Mouse (Mus musculus): ENCODE results near the gene Prnd. TPM values are rescaled to one million over a fixed set of nuclear protein-coding genes. Genes with fewer than 3 reads are reported as not detected.
A peak's percentile ranks its signal among the peaks of the same experiment; 100 is the strongest.

The Prnd gene
- total RNA-seq, 2 experiments from 2014 or later: 0.16 to 0.36 TPM

DNA sequence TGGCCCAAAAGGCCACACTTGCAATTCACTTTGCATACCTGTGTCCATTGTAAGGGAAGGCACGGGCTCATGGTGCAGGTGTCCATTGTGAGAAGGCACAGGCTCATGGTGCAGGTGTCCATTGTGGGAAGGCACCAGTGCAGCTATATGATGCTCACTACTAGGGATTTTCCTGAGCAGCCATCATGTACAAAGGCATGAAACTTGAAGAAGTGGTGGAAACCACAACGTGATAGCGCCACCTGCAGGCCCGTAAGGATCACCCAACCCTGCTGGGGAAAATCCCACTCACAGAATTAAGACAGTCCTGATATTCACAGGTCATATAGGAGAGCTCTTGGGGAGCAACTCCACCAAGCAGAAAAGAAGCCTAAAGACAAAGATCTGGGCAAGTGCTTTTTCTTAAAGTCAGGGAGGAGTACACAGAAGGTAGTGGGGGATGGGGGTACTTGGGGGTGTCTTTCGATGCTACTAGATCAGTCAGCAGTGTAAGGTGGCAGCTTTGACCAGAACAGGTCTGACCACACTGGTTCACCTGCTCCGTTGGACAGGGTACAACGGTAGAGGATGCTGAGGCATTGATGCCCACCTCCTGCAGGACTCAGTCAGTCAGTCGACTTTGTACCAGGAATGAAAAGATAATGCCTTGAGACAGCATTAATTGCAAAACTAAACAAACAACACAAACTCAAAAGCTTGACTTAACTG, 11.1 kb upstream of the Prnd start:
- DNase-seq (ENCODE audit: low spot score): peak; percentile 53

DNA sequence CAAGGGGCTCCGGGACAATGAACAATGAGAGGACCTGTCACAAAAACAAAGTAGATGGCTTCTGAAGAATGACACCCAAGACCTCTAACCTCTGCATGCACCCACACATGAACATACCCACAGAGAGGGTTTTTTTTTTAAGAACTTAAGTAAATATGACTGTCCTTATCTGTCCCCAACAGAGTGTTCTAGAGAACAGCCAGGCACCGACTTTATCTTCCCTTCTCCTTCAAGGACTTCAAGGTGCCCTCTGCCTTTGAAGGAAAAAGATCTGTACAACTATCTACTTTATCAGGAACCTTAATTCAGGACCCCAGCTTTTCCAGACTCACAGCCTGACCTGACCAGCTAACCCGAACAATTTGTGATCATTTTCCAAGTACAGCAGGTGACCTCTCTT, 10.2 kb upstream of the Prnd start:
- no peak for DNase-seq (ENCODE audit: low spot score)

DNA sequence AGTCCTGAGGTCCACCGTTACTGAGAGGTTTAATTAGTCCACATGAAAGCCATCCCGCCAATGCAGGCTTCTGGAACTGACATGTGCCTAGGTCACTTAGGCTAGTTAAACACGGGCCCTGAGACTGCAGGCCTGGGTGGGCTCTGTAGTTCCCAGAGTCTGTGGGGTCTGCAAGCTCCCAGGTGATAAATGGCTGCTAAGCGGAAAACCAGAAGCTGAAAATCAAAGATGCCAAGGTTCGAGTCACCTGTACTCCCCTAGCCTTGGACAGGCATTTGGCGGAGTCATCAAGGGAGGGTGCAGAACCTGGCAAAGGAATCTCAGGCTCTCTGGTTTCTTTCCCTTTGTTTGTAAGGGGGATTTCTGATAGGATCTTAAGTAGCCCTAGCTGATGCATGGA, 9.2 kb upstream of the Prnd start:
- DNase-seq (ENCODE audit: low spot score): no peak

DNA sequence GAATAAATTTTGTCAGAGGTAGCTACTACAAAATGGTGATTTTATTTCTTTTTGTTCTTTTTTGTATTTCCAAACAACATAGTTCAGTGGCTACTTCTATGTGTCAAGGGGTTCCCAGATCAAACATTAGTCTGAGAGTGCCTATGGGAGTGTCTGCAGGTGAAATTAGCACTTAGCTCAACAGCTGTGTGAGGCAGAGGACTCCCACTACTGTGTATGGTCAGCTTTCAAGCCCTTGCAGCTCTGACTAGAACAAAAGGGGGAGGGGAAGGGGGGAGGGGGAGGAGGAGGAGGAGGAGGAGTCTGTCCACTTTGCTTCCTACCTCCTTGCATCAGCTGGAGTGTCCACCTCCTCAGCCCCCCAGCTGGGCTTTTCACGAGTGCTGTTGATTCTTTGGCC, 6.3 kb upstream of the Prnd start:
- no peak for DNase-seq (ENCODE audit: low spot score)

DNA sequence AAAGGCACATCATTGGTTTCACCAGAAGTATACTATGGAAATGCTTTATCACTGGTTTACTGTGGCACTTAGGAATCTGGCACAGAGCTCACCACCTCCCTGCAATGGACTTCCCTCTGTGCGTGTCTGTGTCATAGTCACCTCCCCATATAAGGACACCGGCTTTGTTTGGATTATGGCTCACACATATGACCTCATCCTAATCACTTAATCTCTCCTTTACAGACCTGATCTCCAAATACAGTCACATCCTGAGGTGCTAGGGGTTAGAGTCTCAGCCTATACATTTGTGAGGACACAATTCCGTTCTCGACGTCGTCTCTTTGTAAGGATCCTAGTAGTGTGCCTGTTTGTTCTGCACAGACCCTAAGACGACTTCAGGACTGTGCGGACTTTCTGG, 5.4 kb upstream of the Prnd start:
- no peak for DNase-seq (ENCODE audit: low spot score)

DNA sequence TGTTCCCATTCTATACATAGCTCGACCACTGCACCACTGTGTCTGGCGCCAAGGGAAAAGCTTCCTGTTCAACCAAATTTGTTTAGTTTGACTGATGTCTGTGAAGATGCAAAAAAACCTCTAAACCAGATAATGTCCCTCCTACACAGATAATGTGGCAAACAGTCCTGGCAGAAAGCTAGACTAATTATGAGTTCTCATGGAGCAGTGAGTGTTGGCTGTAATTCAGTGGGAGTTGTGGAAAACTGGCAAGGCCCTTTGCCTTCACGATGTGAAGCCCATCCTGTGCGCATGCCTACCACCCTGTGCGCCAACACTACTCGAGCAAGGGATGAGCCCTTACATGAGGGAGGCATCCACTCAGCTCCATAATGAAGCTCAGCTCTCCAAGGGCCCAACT, 4.9 kb upstream of the Prnd start:
- DNase-seq (ENCODE audit: low spot score): no peak

DNA sequence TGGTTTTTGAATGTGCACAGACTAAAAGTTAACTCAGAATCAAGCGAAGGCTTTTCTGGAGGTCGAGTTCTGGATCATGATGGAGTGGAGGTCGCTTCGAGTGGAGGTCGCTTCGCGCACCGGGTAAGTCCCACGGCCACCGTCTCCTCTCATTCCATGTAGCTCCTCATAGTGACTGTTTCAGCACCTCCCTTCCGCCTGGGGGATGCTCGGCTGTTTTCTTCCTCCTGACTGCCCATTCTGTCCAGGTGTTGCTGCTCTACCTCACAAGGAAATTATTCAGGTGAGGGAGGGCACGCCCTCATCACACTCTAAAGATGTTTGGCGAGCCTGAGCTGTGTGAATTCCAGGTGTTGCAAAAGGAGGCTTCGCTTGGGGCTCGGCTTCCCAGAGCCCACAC, 4.3 kb upstream of the Prnd start:
- DNase-seq (ENCODE audit: low spot score): no peak

DNA sequence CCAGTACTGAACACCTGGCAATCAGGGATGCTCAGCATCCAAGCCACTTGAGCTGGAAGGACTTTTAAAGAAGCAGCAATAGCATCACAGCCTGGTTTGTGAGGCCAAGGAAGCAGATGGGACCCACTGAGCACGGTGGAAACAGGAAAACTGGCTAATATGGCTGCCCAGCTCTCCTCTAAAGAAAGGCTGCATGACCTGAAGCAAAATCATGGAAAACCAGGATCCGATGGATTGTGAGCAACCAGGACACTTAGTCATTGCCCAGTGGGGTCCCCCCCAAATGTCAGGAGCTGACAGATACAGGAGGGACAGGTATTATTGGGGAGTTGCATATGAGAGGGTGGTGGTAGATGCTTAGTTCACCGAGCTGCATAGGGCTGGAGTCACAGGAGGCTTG, 2.5 kb upstream of the Prnd start:
- no peak for DNase-seq (ENCODE audit: low spot score)

DNA sequence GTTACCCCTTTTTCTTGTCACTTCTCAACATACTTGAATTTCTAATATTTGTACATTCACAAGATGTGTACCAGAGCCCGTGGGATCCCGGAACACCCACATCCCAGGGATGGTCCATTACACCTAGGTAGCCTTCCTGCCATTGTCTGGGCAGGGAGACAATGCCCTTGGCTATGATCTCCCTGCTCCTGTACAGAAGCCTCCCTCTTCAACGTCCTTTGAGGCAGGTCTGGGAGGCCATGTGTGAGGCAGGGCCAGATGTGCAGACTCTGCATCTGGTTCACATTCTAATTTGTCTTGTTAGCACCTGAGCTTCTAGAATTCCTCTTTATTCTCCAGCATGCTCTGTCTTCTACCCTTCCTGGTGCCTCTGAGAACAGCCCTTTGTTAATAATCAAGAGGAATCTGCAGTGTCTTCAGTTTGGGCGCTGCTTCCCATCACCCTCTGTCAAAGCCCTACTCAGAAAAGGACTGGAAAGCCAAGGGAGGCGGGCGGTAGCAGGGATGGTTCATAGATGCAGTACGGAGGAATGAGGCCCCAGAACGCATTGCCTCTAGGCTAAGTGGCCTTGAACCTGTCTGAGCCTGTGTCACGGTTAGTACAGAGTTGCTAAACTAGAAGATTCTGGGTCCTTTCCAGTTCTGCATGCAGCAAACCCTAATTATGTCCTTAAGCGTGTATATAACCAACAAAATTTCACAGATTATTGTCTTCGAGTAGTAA, 1.6 kb upstream of the Prnd start:
- no peak for DNase-seq (ENCODE audit: low spot score)

DNA sequence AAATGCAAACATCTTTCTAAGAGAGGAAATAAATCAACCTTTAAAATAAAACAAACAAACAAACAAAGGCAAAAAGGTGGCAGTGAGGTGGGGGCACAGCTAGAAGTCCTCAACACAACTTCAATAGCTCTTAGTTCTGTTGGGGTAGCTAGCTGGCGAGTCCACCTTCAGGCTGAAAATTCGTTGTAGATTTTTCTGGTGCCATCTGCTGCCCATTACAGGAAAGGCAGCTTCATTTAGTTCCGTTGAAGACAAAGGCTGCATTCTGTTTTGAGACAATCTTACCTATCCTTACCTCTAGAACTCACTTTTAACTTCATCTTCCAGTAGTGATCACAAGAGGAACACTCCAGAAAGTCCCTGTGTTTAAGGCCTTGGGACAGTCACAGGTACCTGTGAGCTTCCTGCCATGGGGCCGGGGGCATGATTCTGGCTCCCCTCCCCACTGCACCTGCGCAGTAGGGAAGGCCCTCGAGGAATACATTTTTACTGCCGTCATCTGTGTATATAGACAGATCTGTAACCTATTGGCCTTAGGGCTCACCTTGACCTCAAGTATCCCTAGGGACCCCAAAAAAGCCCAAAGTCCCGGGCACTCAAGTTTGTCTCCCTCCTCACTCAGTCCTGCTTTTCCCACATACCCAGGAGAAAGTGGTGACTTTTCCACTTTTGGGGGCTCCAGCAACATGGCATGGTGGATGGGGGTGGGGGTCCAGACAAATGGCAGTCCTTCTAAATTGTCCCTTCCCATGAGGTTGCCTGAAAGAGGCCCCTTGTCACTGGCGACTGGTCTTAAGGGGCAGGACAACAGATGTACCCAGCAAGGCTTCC, 679 bp upstream of the Prnd start:
- DNase-seq (ENCODE audit: low spot score): peak; percentile 55

DNA sequence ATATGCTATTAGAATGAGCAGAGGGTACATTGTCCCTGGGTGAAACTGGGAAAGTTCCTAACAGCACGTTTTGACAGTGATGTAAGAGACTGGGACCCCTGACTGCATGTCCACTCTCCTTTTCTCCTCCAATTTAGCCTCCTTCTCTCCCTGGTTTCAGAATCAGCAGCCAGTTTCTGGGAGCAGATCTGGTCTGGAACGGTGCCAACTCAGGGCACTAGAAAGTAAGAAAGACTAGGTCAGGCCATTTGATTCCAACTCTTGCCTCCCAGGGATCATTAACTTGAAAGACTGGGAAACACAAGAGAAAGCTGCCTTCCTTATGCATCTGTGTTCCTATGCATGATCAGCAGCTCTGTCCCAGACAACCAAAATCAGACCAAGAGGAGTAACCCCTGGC, 1.8 kb downstream of the Prnd start:
- DNase-seq (ENCODE audit: low spot score): no peak

DNA sequence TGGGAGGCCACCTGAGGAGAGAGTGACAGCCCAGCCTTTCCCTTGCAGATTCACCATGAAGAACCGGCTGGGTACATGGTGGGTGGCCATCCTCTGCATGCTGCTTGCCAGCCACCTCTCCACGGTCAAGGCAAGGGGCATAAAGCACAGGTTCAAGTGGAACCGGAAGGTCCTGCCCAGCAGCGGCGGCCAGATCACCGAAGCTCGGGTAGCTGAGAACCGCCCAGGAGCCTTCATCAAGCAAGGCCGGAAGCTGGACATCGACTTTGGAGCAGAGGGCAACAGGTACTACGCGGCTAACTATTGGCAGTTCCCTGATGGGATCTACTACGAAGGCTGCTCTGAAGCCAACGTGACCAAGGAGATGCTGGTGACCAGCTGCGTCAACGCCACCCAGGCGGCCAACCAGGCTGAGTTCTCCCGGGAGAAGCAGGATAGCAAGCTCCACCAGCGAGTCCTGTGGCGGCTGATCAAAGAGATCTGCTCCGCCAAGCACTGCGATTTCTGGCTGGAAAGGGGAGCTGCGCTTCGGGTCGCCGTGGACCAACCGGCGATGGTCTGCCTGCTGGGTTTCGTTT, 2.4 kb downstream of the Prnd start:
- DNase-seq (ENCODE audit: low spot score): no peak

DNA sequence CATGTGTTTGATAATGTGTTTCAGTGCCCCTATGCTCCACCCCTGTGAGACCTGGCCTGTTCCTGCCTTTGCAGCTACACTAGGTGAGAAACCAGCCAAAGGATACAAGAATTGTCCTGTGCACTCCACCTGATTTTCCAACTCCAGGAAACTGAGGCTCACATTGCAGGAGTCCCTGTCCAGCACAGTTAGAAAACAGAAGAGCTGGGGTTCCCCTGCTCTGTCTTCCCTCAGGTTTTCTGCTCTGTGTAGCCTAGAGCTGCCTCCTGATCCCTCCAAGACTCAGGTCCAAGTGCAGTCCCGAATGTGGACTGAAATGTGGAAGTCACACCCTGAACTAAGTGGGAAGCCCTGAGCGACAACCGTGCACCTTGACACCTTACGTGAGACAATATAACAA, 3.0 kb downstream of the Prnd start:
- DNase-seq (ENCODE audit: low spot score): no peak

DNA sequence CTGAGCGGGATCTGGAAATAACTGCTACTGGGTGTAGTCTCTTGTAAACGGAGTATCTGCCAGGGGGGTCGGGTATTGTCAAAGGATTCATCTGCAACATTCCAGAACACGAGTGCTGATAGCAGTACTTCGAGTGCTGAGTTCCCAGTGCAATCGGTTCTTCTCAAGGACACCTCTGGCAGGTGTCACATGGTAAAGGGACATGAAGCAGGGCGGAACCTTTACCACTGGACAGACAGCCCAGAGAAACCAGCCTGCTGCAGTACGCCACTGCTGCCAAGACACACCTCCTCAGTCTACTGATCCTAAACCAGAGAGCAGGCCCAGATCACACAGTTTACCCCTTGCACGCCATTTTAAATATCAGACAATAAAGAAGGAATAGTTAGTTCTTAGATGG, 4.2 kb downstream of the Prnd start:
- no peak for DNase-seq (ENCODE audit: low spot score)

DNA sequence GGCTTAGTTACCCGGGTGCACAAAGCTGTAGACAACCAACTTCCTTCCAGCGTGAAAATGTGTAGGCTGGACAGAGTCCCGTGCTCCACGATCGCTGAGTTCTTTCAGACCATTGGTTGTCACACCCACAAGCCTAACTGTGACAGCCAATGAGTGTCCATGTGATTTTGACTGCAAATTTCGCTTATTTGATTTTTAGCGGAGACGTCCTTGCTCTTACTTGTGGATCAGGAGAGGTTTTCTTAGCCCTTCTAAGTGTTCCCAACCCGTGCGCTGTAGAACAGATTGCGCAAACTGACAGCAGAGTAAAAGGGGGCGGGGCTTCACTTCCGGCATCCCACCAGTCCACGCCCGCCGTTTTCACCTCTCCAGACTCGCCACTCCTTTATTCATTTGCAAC, 4.6 kb downstream of the Prnd start:
- no peak for DNase-seq (ENCODE audit: low spot score)

DNA sequence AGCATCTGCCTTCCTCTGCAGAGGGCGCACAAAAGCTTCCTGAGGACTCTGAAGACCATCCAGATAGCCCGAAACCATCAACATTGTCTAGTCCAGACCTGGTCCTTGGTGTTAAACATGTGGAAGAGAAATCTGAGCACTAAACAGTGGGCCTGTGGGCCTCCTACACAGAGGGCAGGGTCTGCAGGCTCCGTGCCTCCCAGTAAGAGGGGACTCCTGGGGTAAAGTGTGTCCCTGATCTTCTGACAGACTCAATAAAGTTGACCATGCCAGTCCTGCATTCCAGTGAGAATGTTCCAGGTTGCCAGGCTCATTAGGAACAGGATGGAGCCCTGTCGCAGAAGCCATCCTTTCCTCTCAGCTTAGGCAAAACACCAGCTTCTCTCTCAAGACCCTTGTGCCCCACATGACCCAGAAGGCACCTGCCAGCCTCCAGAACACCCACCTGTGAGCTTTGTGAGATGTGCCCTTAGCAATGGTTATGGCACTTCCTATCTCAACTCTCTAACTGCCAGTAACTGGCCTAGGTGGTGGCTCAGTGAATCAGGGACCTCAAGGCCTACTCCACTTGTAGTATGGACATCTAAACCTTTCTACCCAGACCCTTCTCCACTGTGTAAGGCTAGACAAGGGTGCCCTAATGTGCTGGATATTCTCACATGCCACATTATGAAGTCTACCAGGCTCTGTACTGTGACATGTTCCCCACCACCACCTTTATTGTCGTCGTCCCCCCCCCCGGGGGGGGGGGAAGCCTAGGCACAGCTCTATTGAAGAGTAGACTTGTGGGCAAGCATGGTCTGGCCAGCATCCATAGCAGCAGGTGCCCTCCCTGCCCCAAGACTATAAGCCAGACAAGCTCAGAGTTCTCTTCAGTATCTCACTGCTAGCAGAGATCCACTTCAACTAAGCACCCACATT, 5.9 kb downstream of the Prnd start:
- no peak for DNase-seq (ENCODE audit: low spot score)

DNA sequence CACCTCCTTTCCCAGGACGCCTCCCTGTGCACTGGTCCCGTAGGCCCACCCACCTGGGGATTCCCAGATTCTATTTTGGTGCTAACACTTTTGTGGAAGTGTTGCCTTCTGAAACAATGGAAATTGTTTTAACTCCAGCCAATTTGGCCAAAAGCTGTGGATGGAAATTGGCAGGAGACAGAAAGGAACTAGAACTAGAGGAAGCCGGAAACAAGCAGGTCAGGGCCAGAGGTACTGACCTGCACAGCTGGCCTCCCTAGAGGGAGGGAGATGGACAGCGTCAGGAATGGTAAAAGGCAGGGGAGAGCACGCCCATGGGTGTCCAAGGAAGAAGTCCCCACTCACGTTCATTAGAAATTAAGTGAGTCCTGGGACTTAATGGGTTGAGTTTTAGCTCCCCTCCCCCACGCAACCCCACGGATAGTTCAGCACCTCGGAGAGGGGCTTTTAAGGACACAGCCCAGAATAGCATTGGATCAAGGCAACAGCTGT, 7.1 kb downstream of the Prnd start:
- DNase-seq (ENCODE audit: low spot score): no peak

DNA sequence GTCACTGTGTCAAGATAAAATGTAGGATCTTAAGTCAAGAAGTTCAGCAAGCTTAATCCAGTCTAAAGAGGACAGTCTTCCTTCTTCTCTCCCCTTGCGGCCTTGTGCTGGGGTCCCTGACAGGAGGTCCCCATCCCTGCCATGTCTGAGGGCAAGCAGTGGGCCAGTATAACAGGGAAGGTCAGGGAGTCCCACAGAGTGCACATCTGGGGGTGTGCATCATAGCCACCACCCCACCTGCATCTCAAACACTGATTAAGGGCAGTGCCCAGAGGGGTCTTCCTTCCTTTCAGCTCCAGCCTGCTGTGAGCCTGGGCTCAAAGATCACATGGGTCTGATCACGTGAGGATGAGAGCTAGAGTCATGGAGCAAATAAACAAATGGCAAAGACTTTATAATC, 11.0 kb downstream of the Prnd start:
- DNase-seq (ENCODE audit: low spot score): no peak

DNA sequence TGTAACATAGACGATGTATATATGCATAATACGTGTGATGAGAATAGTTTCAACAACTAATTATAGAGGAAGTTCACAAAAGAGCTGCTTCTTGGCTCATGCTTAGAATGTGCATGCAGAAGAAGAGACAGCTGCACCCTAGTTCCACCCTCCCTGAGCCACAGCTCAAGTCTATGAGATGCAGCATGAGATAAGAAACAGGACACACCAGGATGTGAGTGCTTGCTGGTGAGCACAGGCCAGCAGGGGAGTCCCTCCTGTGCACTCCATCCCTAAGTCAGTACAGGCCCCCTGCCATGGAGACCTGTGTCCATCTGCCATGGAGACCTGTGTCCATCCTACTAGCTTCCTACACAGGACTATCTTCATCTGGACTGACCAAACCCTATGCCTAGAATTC, 19.9 kb downstream of the Prnd start:
- DNase-seq (ENCODE audit: low spot score): no peak

DNA sequence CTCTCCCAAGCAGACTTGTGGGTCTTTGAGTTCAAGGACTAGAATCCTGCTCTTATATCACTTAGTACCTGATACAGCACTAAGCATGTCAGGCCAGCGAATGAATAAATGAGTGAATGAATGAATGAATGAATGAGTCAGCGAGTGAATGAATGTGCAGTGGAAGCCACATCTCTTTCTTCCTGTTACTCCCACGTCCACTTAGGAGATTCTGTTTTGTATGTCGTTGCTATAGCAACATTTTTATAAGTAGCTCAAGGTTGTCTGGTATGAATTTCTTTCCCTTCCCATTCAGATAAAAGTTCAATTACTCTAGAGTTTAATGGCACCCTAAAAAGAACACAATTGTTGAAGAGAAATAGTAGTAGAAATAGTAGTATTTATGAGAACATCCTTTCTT, 20.4 kb downstream of the Prnd start:
- DNase-seq (ENCODE audit: low spot score): no peak

DNA sequence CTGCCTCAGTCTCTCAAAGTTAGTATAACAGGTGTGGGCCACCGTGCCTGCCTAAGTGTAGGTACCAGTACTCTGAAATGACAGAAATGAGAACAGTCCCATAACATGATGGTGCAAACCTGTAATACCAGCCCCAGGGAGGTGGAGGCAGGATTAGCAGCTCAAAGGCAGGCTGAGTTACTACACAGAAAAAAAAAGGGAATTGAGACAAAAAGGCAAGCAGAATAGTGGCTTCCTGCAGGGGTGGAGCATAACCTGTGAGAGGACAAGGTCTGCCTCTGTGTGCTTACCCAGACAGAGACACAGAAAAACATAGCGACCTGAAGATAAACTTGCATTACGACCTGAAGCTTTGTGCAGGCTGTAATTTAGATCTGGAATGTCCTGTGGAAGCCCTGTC, 26.0 kb downstream of the Prnd start:
- no peak for DNase-seq (ENCODE audit: low spot score)

All from gastrocnemius, adult 18-20 months (tissue).